ENCODE assay signal across 8 mouse cellular contexts in genomic region chr4:97868938-97869440, GRCm38 (mm10).
A peak's percentile ranks its signal among the peaks of the same experiment; 100 is the strongest.
DNase-seq lines count a peak whose midpoint lies in the region; ATAC-seq and TF ChIP-seq lines count a peak whose summit lies in the region.

No protein-coding gene starts in this region.

- no peaks in the 10 kb centered on the region for H3K9me3 ChIP-seq in ES-Bruce4 (replicated peaks; ENCODE audit: control insufficient read depth, insufficient read depth, low read length, poor library complexity, severe bottlenecking)
- H3K9me3 ChIP-seq in forebrain, embryonic 12.5 days: no peaks in the 10 kb centered on the region
- H3K9me3 ChIP-seq in heart, embryonic 13.5 days: no peaks in the 10 kb centered on the region
- no peaks in the 10 kb centered on the region for H3K9me3 ChIP-seq in liver, embryonic 12.5 days (replicated peaks)

- H3K4me3 ChIP-seq in ES-Bruce4 (ENCODE audit: low read depth, low read length): peak overlapping the region; percentile 7; the same call in 1 of the 2 replicates
- no peak overlapping the region; the same call in 1 of the 2 replicates for H3K4me3 ChIP-seq in forebrain, embryonic 12.5 days (replicated peaks)
- peak overlapping the region; percentile 29 for H3K4me3 ChIP-seq in heart, embryonic 13.5 days
- H3K4me3 ChIP-seq in liver, embryonic 12.5 days: no peak overlapping the region

- no peaks in the 10 kb centered on the region for H3K4me1 ChIP-seq in ES-Bruce4 (ENCODE audit: control insufficient read depth, insufficient read depth, low read length)
- peaks cover 49% of the 10 kb centered on the region for H3K4me1 ChIP-seq in forebrain, embryonic 12.5 days
- peaks cover 80% of the 10 kb centered on the region for H3K4me1 ChIP-seq in heart, embryonic 13.5 days
- 0 out of 2 replicates have a peak, but pooled peaks cover 7% of the 10 kb centered on the region for H3K4me1 ChIP-seq in liver, embryonic 12.5 days

- WGBS in forebrain, embryonic 12.5 days: 72% methylated on average over 27 of the region's 27 CpGs
- 45% methylated on average over 27 of the region's 27 CpGs for WGBS in heart, embryonic 13.5 days
- WGBS in liver, embryonic 12.5 days (ENCODE audit: insufficient replicate concordance): 83% methylated on average over 27 of the region's 27 CpGs

- peak; percentile 53; the same call in 1 of the 2 replicates for ATAC-seq in forebrain, embryonic 12.5 days (ENCODE audit: low FRiP score)
- no peak for ATAC-seq in heart, embryonic 13.5 days (ENCODE audit: extremely low read depth, insufficient number of reproducible peaks, low FRiP score, low TSS enrichment)
- no peak for ATAC-seq in liver, embryonic 12.5 days

- peak; percentile 76 to 79 for DNase-seq in adrenal gland, postnatal 4 days (ENCODE audit: low spot score in 2 of 2)
- DNase-seq in kidney, postnatal 36 days: peak; percentile 97 to 99
- DNase-seq in ovary, postnatal 14 days (ENCODE audit: low spot score): peak; percentile 94
- DNase-seq in urinary bladder, postnatal 36 days (ENCODE audit: low spot score in 2 of 2): peak; percentile 77 to 93

- H3K9ac ChIP-seq in ES-Bruce4 (ENCODE audit: low read depth, poor library complexity, severe bottlenecking): no peak overlapping the region
- no peak overlapping the region for H3K9ac ChIP-seq in forebrain, embryonic 12.5 days
- H3K9ac ChIP-seq in heart, embryonic 13.5 days: peak overlapping the region; percentile 48
- H3K9ac ChIP-seq in liver, embryonic 12.5 days: no peak overlapping the region

- no peak for TF ChIP-seq POLR2A in ES-Bruce4 (IDR thresholded peaks at IDR 0.05; ENCODE audit: insufficient read depth, low read length)

- H3K36me3 ChIP-seq in ES-Bruce4 (ENCODE audit: control insufficient read depth, insufficient read depth, low read length, poor library complexity, severe bottlenecking): no peaks in the 10 kb centered on the region
- no peaks in the 10 kb centered on the region for H3K36me3 ChIP-seq in forebrain, embryonic 12.5 days (replicated peaks)
- no peaks in the 10 kb centered on the region for H3K36me3 ChIP-seq in heart, embryonic 13.5 days
- no peaks in the 10 kb centered on the region for H3K36me3 ChIP-seq in liver, embryonic 12.5 days

- H3K27me3 ChIP-seq in ES-Bruce4 (ENCODE audit: control insufficient read depth, insufficient read depth, low read length, poor library complexity, severe bottlenecking): no peaks in the 10 kb centered on the region
- H3K27me3 ChIP-seq in forebrain, embryonic 12.5 days: no peaks in the 10 kb centered on the region
- no peaks in the 10 kb centered on the region for H3K27me3 ChIP-seq in heart, embryonic 13.5 days (replicated peaks)
- H3K27me3 ChIP-seq in liver, embryonic 12.5 days (replicated peaks): no peaks in the 10 kb centered on the region

- no peak overlapping the region for H3K27ac ChIP-seq in ES-Bruce4 (ENCODE audit: insufficient read depth, low read length)
- H3K27ac ChIP-seq in forebrain, embryonic 12.5 days: peak overlapping the region; percentile 83
- H3K27ac ChIP-seq in heart, embryonic 13.5 days (replicated peaks): peak overlapping the region; percentile 93
- H3K27ac ChIP-seq in liver, embryonic 12.5 days: 0 out of 2 replicates have a peak overlapping the region, but pooled peaks have one; percentile 36

- no peak for TF ChIP-seq EP300 in ES-Bruce4 (IDR thresholded peaks at IDR 0.05; ENCODE audit: insufficient read depth, low read depth, low read length)

- peak overlapping the region; percentile 21 for H3K4me2 ChIP-seq in forebrain, embryonic 12.5 days
- peak overlapping the region; percentile 64 for H3K4me2 ChIP-seq in heart, embryonic 13.5 days
- H3K4me2 ChIP-seq in liver, embryonic 12.5 days: 0 out of 2 replicates have a peak overlapping the region, but pooled peaks have one; percentile 10

- no peak for TF ChIP-seq CTCF in ES-Bruce4 (IDR thresholded peaks at IDR 0.05; ENCODE audit: low read depth, low read length)

Comparison
In these comparisons a context has a peak if more than half of its experiments do, and no peak if none do; other contexts are left out.
1. H3K4me3 ChIP-seq: peak in ES-Bruce4 (single experiment) and heart, embryonic 13.5 days (single experiment); none in forebrain, embryonic 12.5 days (single experiment) and liver, embryonic 12.5 days (single experiment).
2. H3K4me2 ChIP-seq: peak in every context shown above with its lines; median percentile 64 in heart, embryonic 13.5 days; 21 in forebrain, embryonic 12.5 days; 10 in liver, embryonic 12.5 days.
3. Peak in every context shown above with its lines, with median percentiles within 50 percentile points of each other: DNase-seq.